Mouse (Mus musculus) CH12.LX (cell line): ENCODE measurements around the gene Pamr1.

Source experiments
- BHLHE40 ChIP-seq: IDR thresholded peaks from 2 replicates; pipeline ENCODE4 v1.6.1; 2011; ENCODE audit warnings: mild to moderate bottlenecking, low read depth, low read length, improper control_type of control experiment
- CTCF ChIP-seq, 2 experiments: IDR thresholded peaks in 1 of 2; conservative IDR thresholded peaks in 1 of 2; 2 replicates each; pipeline ENCODE4 v1.5.1; 2011 to 2012; ENCODE audit warnings: low read depth in 2 of 2, low read length in 2 of 2, improper control_type of control experiment in 1 of 2, inconsistent platforms in 1 of 2, mild to moderate bottlenecking in 1 of 2, moderate library complexity in 1 of 2
- ELF1 ChIP-seq: IDR thresholded peaks from 2 replicates; pipeline ENCODE4 v1.6.1; 2014; ENCODE audit warnings: low read depth, mild to moderate bottlenecking, inconsistent platforms, low read length, improper control_type of control experiment
- EP300 ChIP-seq: IDR thresholded peaks from 2 replicates; pipeline ENCODE4 v1.6.1; 2011; ENCODE audit warnings: low read length, improper control_type of control experiment
- ETS1 ChIP-seq: conservative IDR thresholded peaks from 2 replicates; pipeline ENCODE4 v1.6.1; 2012; ENCODE audit warnings: low read depth, mild to moderate bottlenecking, inconsistent platforms, low read length, improper control_type of control experiment, moderate library complexity
- MXI1 ChIP-seq: IDR thresholded peaks from 2 replicates; pipeline ENCODE4 v1.6.1; 2011; ENCODE audit warnings: mild to moderate bottlenecking, low read depth, low read length, improper control_type of control experiment
- NELFE ChIP-seq: IDR thresholded peaks from 2 replicates; pipeline ENCODE4 v1.6.1; 2011; ENCODE audit warnings: low read depth, low read length, improper control_type of control experiment
- NRF1 ChIP-seq: IDR thresholded peaks from 2 replicates; pipeline ENCODE4 v1.6.1; 2014; ENCODE audit warnings: low read depth, mild to moderate bottlenecking, inconsistent platforms, low read length, improper control_type of control experiment, moderate library complexity
- POLR2A ChIP-seq: IDR thresholded peaks from 2 replicates; pipeline ENCODE4 v1.6.1; 2011; ENCODE audit warnings: low read depth, mild to moderate bottlenecking, improper control_type of control experiment, low read length
- POLR2AphosphoS2 ChIP-seq: IDR thresholded peaks from 2 replicates; pipeline ENCODE4 v1.6.1; 2011; ENCODE audit warnings: low read depth, low read length, improper control_type of control experiment
- SIN3A ChIP-seq: IDR thresholded peaks from 2 replicates; pipeline ENCODE4 v1.6.1; 2012; ENCODE audit warnings: low read length, improper control_type of control experiment, inconsistent platforms
- TCF12 ChIP-seq: IDR thresholded peaks from 2 replicates; pipeline ENCODE4 v1.6.1; 2014; ENCODE audit warnings: low read depth, mild to moderate bottlenecking, inconsistent platforms, low read length, improper control_type of control experiment
- ZMIZ1 ChIP-seq: IDR thresholded peaks from 2 replicates; pipeline ENCODE4 v1.6.1; 2012; ENCODE audit warnings: low read depth, mild to moderate bottlenecking, inconsistent platforms, low read length, improper control_type of control experiment

- TF ChIP-seq POLR2A (no peak), NRF1 (no peak), MXI1 (no peak), NELFE (no peak), EP300 (no peak), BHLHE40 (no peak), ELF1 (no peak), SIN3A (no peak), CTCF (conservative IDR thresholded peaks at IDR 0.05 in 1 of 2, IDR thresholded peaks at IDR 0.05 in 1 of 2; ENCODE audit: low read depth in 2 of 2, low read length in 2 of 2) (no peak), TCF12 (no peak), ETS1 (no peak), ZMIZ1 (no peak), POLR2AphosphoS2 (no peak)
These were observed 16.4 kb upstream of the Pamr1 start for GRCm38 (mm10) chr2:102533437-102533836.
